Mouse (Mus musculus): ENCODE data around the gene Hoxb4. TPM values are rescaled to one million over a fixed set of nuclear protein-coding genes. Genes with fewer than 3 reads are reported as not detected.

The Hoxb4 gene
- total and polyA plus RNA-seq, 2 experiments from 2014 or later = 0.66 TPM; not detected in 1

DNA sequence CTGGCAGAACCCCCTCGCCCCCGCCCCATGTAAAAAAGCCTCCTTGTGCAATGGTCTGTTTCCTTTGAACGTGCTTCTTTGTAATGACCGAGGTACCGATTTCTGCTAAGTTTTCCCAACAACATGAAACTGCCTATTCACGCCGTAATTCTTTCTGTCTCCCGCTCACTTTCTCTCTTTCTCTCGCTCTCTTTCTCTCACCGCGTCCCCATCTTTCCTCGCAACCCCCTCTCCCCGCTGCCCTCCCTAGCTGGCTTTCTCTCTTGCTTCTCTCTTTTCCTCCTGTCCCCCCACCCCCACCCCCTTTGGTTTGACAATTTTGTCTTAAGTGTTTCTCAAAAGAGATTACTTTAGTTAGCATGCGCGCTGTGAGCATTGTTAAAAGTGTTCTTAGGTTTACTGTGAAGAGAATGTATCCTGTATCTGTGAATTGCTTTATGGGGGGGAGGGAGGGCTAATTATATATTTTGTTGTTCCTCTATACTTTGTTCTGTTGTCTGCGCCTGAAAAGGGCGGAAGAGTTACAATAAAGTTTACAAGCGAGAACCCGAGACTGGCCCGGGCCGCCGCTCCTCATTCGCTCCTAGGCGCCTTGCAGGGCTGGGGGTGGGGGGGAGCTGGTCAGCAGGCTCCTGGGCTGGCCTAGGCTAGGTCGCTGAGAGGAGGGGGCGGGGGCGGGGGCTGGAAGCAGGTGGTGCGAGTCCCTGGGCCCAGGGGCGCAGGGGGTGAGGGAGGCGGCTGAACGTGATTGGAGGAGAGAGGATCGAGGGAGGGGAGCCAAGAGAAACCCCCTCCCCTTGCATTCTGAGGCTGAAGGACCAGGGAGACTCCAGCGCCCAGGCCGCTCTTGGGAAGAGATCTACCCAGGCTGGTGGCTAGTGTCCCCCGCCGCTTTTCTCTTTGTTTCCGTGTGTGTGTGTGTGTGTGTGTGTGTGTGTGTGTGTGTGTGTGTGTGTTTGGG lies 33.0 kb upstream of the Hoxb4 start:
- no peak for ATAC-seq (ENCODE audit: low FRiP score)
- H3K9ac ChIP-seq (replicated peaks; ENCODE audit: low read length, poor library complexity, severe bottlenecking) = no peak overlapping the region
- 1% methylated on average over 35 of the region's 37 CpGs for WGBS

GRCm38 (mm10) chr11:96285771-96286738 lies 32.0 kb upstream of the Hoxb4 start, which contains the start of gene Hoxb7:
Hoxb7 (plus strand) TSS chr11:96286623.
- DNase-seq (ENCODE audit: low spot score) (no peak), ATAC-seq (ENCODE audit: low FRiP score) (no peak)
- WGBS = 2% methylated on average over 43 of the region's 43 CpGs
- TF ChIP-seq CTCF (IDR thresholded peaks at IDR 0.05) = no peak
- H3K36me3 ChIP-seq (ENCODE audit: insufficient read depth, low read length) = no peaks in the 10 kb centered on the region
- no peaks in the 10 kb centered on the region for H3K4me1 ChIP-seq (ENCODE audit: insufficient read depth, low read length)
- no peak within 1 kb of the TSS for H3K27ac ChIP-seq (ENCODE audit: low read depth, low read length)
- H3K4me2 ChIP-seq (ENCODE audit: low read depth, low read length, poor library complexity, severe bottlenecking) = no peak within 1 kb of the TSS
- H3K9me3 ChIP-seq (ENCODE audit: low read length) = no peaks in the 10 kb centered on the region
- no peak within 1 kb of the TSS for H3K9ac ChIP-seq (replicated peaks; ENCODE audit: low read length, poor library complexity, severe bottlenecking)
- H3K27me3 ChIP-seq (ENCODE audit: insufficient read depth, low read length) = peaks cover 81% of the 10 kb centered on the region
- H3K4me3 ChIP-seq (ENCODE audit: low read depth, low read length) = peak within 1 kb of the TSS; percentile 9; the same call in 1 of the 2 replicates

More for the DNA sequence above, 33.0 kb upstream of the Hoxb4 start:
- Histone ChIP-seq H3K27me3 (ENCODE audit: insufficient read depth, low read length) (peaks cover 78% of the 10 kb centered on the region), H3K4me3 (ENCODE audit: low read depth, low read length) (no peak overlapping the region), H3K9me3 (ENCODE audit: low read length) (no peaks in the 10 kb centered on the region), H3K4me1 (ENCODE audit: insufficient read depth, low read length) (no peaks in the 10 kb centered on the region), H3K27ac (ENCODE audit: low read depth, low read length) (no peak overlapping the region), H3K4me2 (ENCODE audit: low read depth, low read length, poor library complexity, severe bottlenecking) (no peak overlapping the region), H3K36me3 (ENCODE audit: insufficient read depth, low read length) (no peaks in the 10 kb centered on the region)
- peak; percentile 47 for DNase-seq (ENCODE audit: low spot score)
- TF ChIP-seq CTCF (IDR thresholded peaks at IDR 0.05) = no peak

GRCm38 (mm10) chr11:96286739-96287385 lies 31.2 kb upstream of the Hoxb4 start:
- no peak overlapping the region for H3K9ac ChIP-seq (replicated peaks; ENCODE audit: low read length, poor library complexity, severe bottlenecking)
- no peaks in the 10 kb centered on the region for H3K9me3 ChIP-seq (ENCODE audit: low read length)
- DNase-seq (ENCODE audit: low spot score) = no peak
- no peaks in the 10 kb centered on the region for H3K4me1 ChIP-seq (ENCODE audit: insufficient read depth, low read length)
- TF ChIP-seq CTCF (IDR thresholded peaks at IDR 0.05) = no peak
- peaks cover 80% of the 10 kb centered on the region for H3K27me3 ChIP-seq (ENCODE audit: insufficient read depth, low read length)
- no peak overlapping the region for H3K4me2 ChIP-seq (ENCODE audit: low read depth, low read length, poor library complexity, severe bottlenecking)
- no peaks in the 10 kb centered on the region for H3K36me3 ChIP-seq (ENCODE audit: insufficient read depth, low read length)
- peak overlapping the region; percentile 9; the same call in 1 of the 2 replicates for H3K4me3 ChIP-seq (ENCODE audit: low read depth, low read length)
- H3K27ac ChIP-seq (ENCODE audit: low read depth, low read length) = no peak overlapping the region
- WGBS = 1% methylated on average over 50 of the region's 55 CpGs
- no peak for ATAC-seq (ENCODE audit: low FRiP score)

GRCm38 (mm10) chr11:96287411-96287810 lies 30.7 kb upstream of the Hoxb4 start:
- TF ChIP-seq CTCF (IDR thresholded peaks at IDR 0.05) = no peak
- no peaks in the 10 kb centered on the region for H3K9me3 ChIP-seq (ENCODE audit: low read length)
- DNase-seq (ENCODE audit: low spot score) = no peak
- WGBS = 0% methylated on average over 9 of the region's 9 CpGs
- no peaks in the 10 kb centered on the region for H3K4me1 ChIP-seq (ENCODE audit: insufficient read depth, low read length)
- H3K36me3 ChIP-seq (ENCODE audit: insufficient read depth, low read length) = no peaks in the 10 kb centered on the region
- H3K9ac ChIP-seq (replicated peaks; ENCODE audit: low read length, poor library complexity, severe bottlenecking) = no peak overlapping the region
- peaks cover 80% of the 10 kb centered on the region for H3K27me3 ChIP-seq (ENCODE audit: insufficient read depth, low read length)
- no peak overlapping the region for H3K4me3 ChIP-seq (ENCODE audit: low read depth, low read length)
- no peak overlapping the region for H3K27ac ChIP-seq (ENCODE audit: low read depth, low read length)
- no peak for ATAC-seq (ENCODE audit: low FRiP score)
- H3K4me2 ChIP-seq (ENCODE audit: low read depth, low read length, poor library complexity, severe bottlenecking) = no peak overlapping the region

DNA sequence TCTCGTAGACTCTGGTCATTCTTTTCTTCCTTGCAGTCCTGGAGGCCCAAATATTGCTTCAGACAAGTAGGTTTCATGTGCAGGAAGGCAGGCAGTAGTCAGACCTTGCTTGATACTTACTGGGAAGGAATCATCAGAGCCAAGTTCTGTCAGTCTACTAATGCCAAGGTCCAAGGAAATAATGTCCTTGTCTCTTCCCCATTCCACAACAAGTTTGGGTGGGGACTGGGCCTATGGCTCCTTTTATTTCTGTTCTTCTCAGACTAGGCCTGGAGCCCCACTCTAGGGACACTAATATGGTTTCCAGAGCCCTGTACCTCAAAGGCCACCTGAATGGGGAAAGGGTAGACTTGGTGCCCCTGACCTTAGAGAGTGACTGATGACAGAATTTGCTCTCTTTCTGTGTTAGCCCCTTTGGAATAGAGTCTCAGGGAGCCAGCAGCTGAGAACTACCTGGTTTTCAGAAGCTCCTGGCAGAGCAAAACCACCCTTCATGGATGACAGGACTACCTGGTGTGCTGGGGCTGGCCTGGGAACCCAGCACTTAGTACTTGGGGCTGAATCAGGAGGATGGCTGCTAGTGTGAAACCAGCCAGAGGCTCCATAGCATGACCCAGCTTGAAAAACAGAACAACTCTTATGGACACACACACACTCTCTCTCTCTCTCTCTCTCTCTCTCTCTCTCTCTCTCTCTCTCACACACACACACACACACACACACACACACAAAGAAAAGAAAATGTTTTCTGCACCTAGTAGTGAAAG lies 29.4 kb upstream of the Hoxb4 start:
- WGBS = 13% methylated on average over 1 of the region's 1 CpGs
- H3K9me3 ChIP-seq (ENCODE audit: low read length) = no peaks in the 10 kb centered on the region
- ATAC-seq (ENCODE audit: low FRiP score) (no peak), DNase-seq (ENCODE audit: low spot score) (no peak)
- peaks cover 82% of the 10 kb centered on the region for H3K27me3 ChIP-seq (ENCODE audit: insufficient read depth, low read length)
- H3K9ac ChIP-seq (replicated peaks; ENCODE audit: low read length, poor library complexity, severe bottlenecking) = no peak overlapping the region
- H3K36me3 ChIP-seq (ENCODE audit: insufficient read depth, low read length) = no peaks in the 10 kb centered on the region
- no peak overlapping the region for H3K4me3 ChIP-seq (ENCODE audit: low read depth, low read length)
- no peaks in the 10 kb centered on the region for H3K4me1 ChIP-seq (ENCODE audit: insufficient read depth, low read length)
- no peak overlapping the region for H3K4me2 ChIP-seq (ENCODE audit: low read depth, low read length, poor library complexity, severe bottlenecking)
- no peak overlapping the region for H3K27ac ChIP-seq (ENCODE audit: low read depth, low read length)
- no peak for TF ChIP-seq CTCF (IDR thresholded peaks at IDR 0.05)
